Mouse (Mus musculus) liver, embryonic 14.5 days (tissue): ENCODE measurements around the gene Dok3.

Experiments used
- CTCF ChIP-seq: IDR thresholded peaks from 2 replicates; pipeline ENCODE4 v1.5.1; 2016; ENCODE audit warnings: antibody characterized with exemption, low read depth, control low read depth
- EP300 ChIP-seq: IDR thresholded peaks from 2 replicates; pipeline ENCODE4 v1.6.1; 2016; ENCODE audit warnings: antibody characterized with exemption, low read depth

GRCm38 (mm10) chr13:55540933-55541332 lies 11.8 kb upstream of the Dok3 start:
- TF ChIP-seq CTCF, result no peak
- TF ChIP-seq EP300, result no peak
